ENCODE assay signal across 20 mouse cellular contexts in genomic region chr15:92704146-92704545, GRCm38 (mm10).
DNase-seq lines count a peak whose midpoint lies in the region; ATAC-seq and TF ChIP-seq lines count a peak whose summit lies in the region.
"Had no signal": no experiment of that assay in that cellular context is flagged by ENCODE, and none has a peak within 500 bp of the region (broad histone marks: within the 10 kb centered on the region; RNA-seq: fewer than 3 reads in every experiment).

No protein-coding gene starts in this region.

- no peaks in the 10 kb centered on the region for H3K9me3 ChIP-seq in hindbrain, postnatal 0 days (ENCODE audit: low read length)
- H3K9me3 ChIP-seq in hindbrain, embryonic 12.5 days (replicated peaks): no peaks in the 10 kb centered on the region
- H3K9me3 ChIP-seq: heart, embryonic 10.5 days; midbrain, embryonic 15.5 days had no signal

- no peaks in the 10 kb centered on the region for H3K36me3 ChIP-seq in hindbrain, postnatal 0 days (ENCODE audit: insufficient read depth, low read length)
- H3K36me3 ChIP-seq in hindbrain, embryonic 12.5 days: no peaks in the 10 kb centered on the region
- H3K36me3 ChIP-seq: heart, embryonic 10.5 days; midbrain, embryonic 15.5 days had no signal

- ATAC-seq in hindbrain, postnatal 0 days: no peak
- no peak for ATAC-seq in hindbrain, embryonic 12.5 days (ENCODE audit: low FRiP score)
- ATAC-seq: activated CD4-positive, CD25-positive, alpha-beta regulatory T cell, adult 4 months; midbrain, embryonic 15.5 days; Patski had no signal

- no peak overlapping the region for H3K4me3 ChIP-seq in hindbrain, postnatal 0 days (ENCODE audit: low read length)
- H3K4me3 ChIP-seq in hindbrain, embryonic 12.5 days: no peak overlapping the region
- no peak overlapping the region for H3K4me3 ChIP-seq in gastrocnemius, adult 2 months
- H3K4me3 ChIP-seq: heart, embryonic 10.5 days; midbrain, embryonic 15.5 days had no signal

- TF ChIP-seq CTCF in hindbrain, postnatal 0 days (IDR thresholded peaks at IDR 0.05; ENCODE audit: low read depth): no peak
- TF ChIP-seq CTCF in gastrocnemius, adult 2 months (IDR thresholded peaks at IDR 0.05): no peak

- no peak overlapping the region for H3K4me2 ChIP-seq in hindbrain, postnatal 0 days (ENCODE audit: low read depth, low read length)
- H3K4me2 ChIP-seq in hindbrain, embryonic 12.5 days (replicated peaks): no peak overlapping the region
- H3K4me2 ChIP-seq: midbrain, embryonic 15.5 days had no signal

- WGBS in hindbrain, postnatal 0 days: 38% methylated on average over 8 of the region's 8 CpGs
- WGBS in hindbrain, embryonic 12.5 days: 76% methylated on average over 8 of the region's 8 CpGs

- peaks cover 4% of the 10 kb centered on the region; the same call in 1 of the 2 replicates for H3K4me1 ChIP-seq in hindbrain, postnatal 0 days (ENCODE audit: insufficient read depth, low read length)
- H3K4me1 ChIP-seq in hindbrain, embryonic 12.5 days: peaks cover 4% of the 10 kb centered on the region; the same call in 1 of the 2 replicates
- H3K4me1 ChIP-seq: heart, embryonic 10.5 days; midbrain, embryonic 15.5 days had no signal

- no peaks in the 10 kb centered on the region for H3K27me3 ChIP-seq in hindbrain, postnatal 0 days (ENCODE audit: insufficient read depth, low read length)
- no peaks in the 10 kb centered on the region for H3K27me3 ChIP-seq in hindbrain, embryonic 12.5 days
- H3K27me3 ChIP-seq: midbrain, embryonic 15.5 days; Patski had no signal

- intact Hi-C loops in gastrocnemius, adult 2 months (cut with DNase I): no loop called here
- intact Hi-C loops in heart, postnatal 14 days (cut with DNase I): no loop called here

- H3K9ac ChIP-seq in hindbrain, postnatal 0 days (replicated peaks; ENCODE audit: low read length): no peak overlapping the region
- H3K9ac ChIP-seq in hindbrain, embryonic 12.5 days: no peak overlapping the region
- H3K9ac ChIP-seq: midbrain, embryonic 15.5 days had no signal

- DNase-seq in hindbrain, postnatal 0 days (ENCODE audit: low spot score): peak; percentile 38
- peak; percentile 83 to 96 for DNase-seq in adrenal gland, adult (ENCODE audit: inconsistent age in 2 of 2, low spot score in 1 of 2)
- peak; percentile 88 for DNase-seq in adrenal gland, adult 2 months
- DNase-seq in fibroblast of lung, adult 2 months (ENCODE audit: low read depth): peak; percentile 12
- no peak for DNase-seq in left cerebral cortex, adult 9 months (ENCODE audit: low spot score in 2 of 2)
- no peak for DNase-seq in gastrocnemius, adult 2 months
- no peak for DNase-seq in heart, postnatal 14 days
- DNase-seq: cerebellum, adult 11 months; embryo, embryonic 11 days; kidney, adult 11 months; layer of hippocampus, postnatal 36 days; liver; lung, postnatal 14 days; thymus, adult 18-20 months had no signal

- peak overlapping the region; percentile 36; the same call in 1 of the 2 replicates for H3K27ac ChIP-seq in hindbrain, postnatal 0 days
- no peak overlapping the region for H3K27ac ChIP-seq in hindbrain, embryonic 12.5 days
- H3K27ac ChIP-seq in gastrocnemius, adult 2 months: no peak overlapping the region
- H3K27ac ChIP-seq: heart, embryonic 10.5 days; kidney, postnatal 0 days; midbrain, embryonic 15.5 days had no signal

Comparison
In these comparisons a context has a peak if more than half of its experiments do, and no peak if none do; other contexts are left out.
1. DNase-seq: peak in hindbrain, postnatal 0 days (single experiment), adrenal gland, adult (2 of 2), adrenal gland, adult 2 months (single experiment) and fibroblast of lung, adult 2 months (single experiment); none in left cerebral cortex, adult 9 months (0 of 2), gastrocnemius, adult 2 months (single experiment) and heart, postnatal 14 days (0 of 2).